Comparison of ENCODE assay signal across 19 mouse cellular contexts in genomic region chr2:164108501-164108900, GRCm38 (mm10). TPM values are rescaled to one million over a fixed set of nuclear protein-coding genes. Genes with fewer than 3 reads are reported as not detected.
A peak's percentile ranks its signal among the peaks of the same experiment; 100 is the strongest.
DNase-seq lines count a peak whose midpoint lies in the region; ATAC-seq and TF ChIP-seq lines count a peak whose summit lies in the region.
"Had no signal": no experiment of that assay in that cellular context is flagged by ENCODE, and none has a peak within 500 bp of the region (broad histone marks: within the 10 kb centered on the region; RNA-seq: fewer than 3 reads in every experiment).

No protein-coding gene starts in this region.

- H3K4me1 ChIP-seq in embryonic facial prominence, embryonic 11.5 days (ENCODE audit: control insufficient read depth, insufficient read depth, low read length), result no peaks in the 10 kb centered on the region
- H3K4me1 ChIP-seq in embryonic facial prominence, embryonic 10.5 days, result 0 out of 2 replicates have a peak, but pooled peaks cover 2% of the 10 kb centered on the region
- H3K4me1 ChIP-seq in heart, embryonic 13.5 days, result peaks cover 30% of the 10 kb centered on the region
- peaks cover 26% of the 10 kb centered on the region for H3K4me1 ChIP-seq in limb, embryonic 14.5 days (ENCODE audit: control insufficient read depth, insufficient read depth, low read length)

- no peaks in the 10 kb centered on the region; the same call in 1 of the 2 replicates for H3K36me3 ChIP-seq in embryonic facial prominence, embryonic 11.5 days (replicated peaks; ENCODE audit: control insufficient read depth, insufficient read depth, low read depth, low read length)
- peaks cover 66% of the 10 kb centered on the region for H3K36me3 ChIP-seq in embryonic facial prominence, embryonic 10.5 days (replicated peaks)
- H3K36me3 ChIP-seq in heart, embryonic 13.5 days, result peaks cover 43% of the 10 kb centered on the region
- peaks cover 18% of the 10 kb centered on the region; the same call in 1 of the 2 replicates for H3K36me3 ChIP-seq in limb, embryonic 14.5 days (ENCODE audit: control insufficient read depth, insufficient read depth, low read length)

- 61% methylated on average over 4 of the region's 4 CpGs for WGBS in embryonic facial prominence, embryonic 11.5 days
- WGBS in embryonic facial prominence, embryonic 10.5 days, result 73% methylated on average over 4 of the region's 4 CpGs
- 48% methylated on average over 4 of the region's 4 CpGs for WGBS in heart, embryonic 13.5 days
- WGBS in limb, embryonic 14.5 days, result 37% methylated on average over 4 of the region's 4 CpGs

- ATAC-seq in embryonic facial prominence, embryonic 11.5 days (replicated peaks; ENCODE audit: insufficient number of reproducible peaks, low FRiP score, low TSS enrichment, low read depth), result no peak
- no peak for ATAC-seq in heart, embryonic 13.5 days (ENCODE audit: extremely low read depth, insufficient number of reproducible peaks, low FRiP score, low TSS enrichment)
- ATAC-seq in limb, embryonic 14.5 days (ENCODE audit: low FRiP score, low read depth), result peak; percentile 61
- ATAC-seq in activated CD4-positive, CD25-positive, alpha-beta regulatory T cell, adult 4 months, result no peak
- ATAC-seq in erythroid progenitor cell, adult 5-6 weeks (replicated peaks; ENCODE audit: low FRiP score, poor library complexity, severe bottlenecking), result no peak
- ATAC-seq: hindbrain, embryonic 16.5 days had no signal

- H3K4me3 ChIP-seq in embryonic facial prominence, embryonic 11.5 days (ENCODE audit: low read depth, low read length), result no peak overlapping the region
- no peak overlapping the region for H3K4me3 ChIP-seq in embryonic facial prominence, embryonic 10.5 days
- H3K4me3 ChIP-seq in heart, embryonic 13.5 days, result no peak overlapping the region
- no peak overlapping the region for H3K4me3 ChIP-seq in limb, embryonic 14.5 days (replicated peaks; ENCODE audit: low read length)
- H3K4me3 ChIP-seq: erythroblast, embryonic 14.5 days; megakaryocyte, embryonic 14.5 days had no signal

- H3K4me2 ChIP-seq in embryonic facial prominence, embryonic 11.5 days (ENCODE audit: low read depth, low read length), result no peak overlapping the region
- H3K4me2 ChIP-seq in heart, embryonic 13.5 days, result no peak overlapping the region
- H3K4me2 ChIP-seq in limb, embryonic 14.5 days (replicated peaks; ENCODE audit: low read depth, low read length, severe bottlenecking), result no peak overlapping the region

- H3K27ac ChIP-seq in embryonic facial prominence, embryonic 11.5 days (replicated peaks; ENCODE audit: low read depth, low read length), result no peak overlapping the region
- H3K27ac ChIP-seq in embryonic facial prominence, embryonic 10.5 days (replicated peaks), result no peak overlapping the region
- H3K27ac ChIP-seq in heart, embryonic 13.5 days (replicated peaks), result peak overlapping the region; percentile 50
- 0 out of 2 replicates have a peak overlapping the region, but pooled peaks have one; percentile 16 for H3K27ac ChIP-seq in limb, embryonic 14.5 days (replicated peaks; ENCODE audit: low read depth, low read length)
- H3K27ac ChIP-seq: kidney, postnatal 0 days; liver, embryonic 14.5 days had no signal

- no peak for TF ChIP-seq POLR2A in limb, embryonic 14.5 days (IDR thresholded peaks at IDR 0.05; ENCODE audit: borderline replicate concordance, extremely low read depth, insufficient read depth, insufficient read length)

- H3K9me3 ChIP-seq in embryonic facial prominence, embryonic 11.5 days (replicated peaks; ENCODE audit: control insufficient read depth, low read length), result no peaks in the 10 kb centered on the region
- H3K9me3 ChIP-seq in embryonic facial prominence, embryonic 10.5 days, result no peaks in the 10 kb centered on the region
- no peaks in the 10 kb centered on the region for H3K9me3 ChIP-seq in heart, embryonic 13.5 days
- H3K9me3 ChIP-seq in limb, embryonic 14.5 days (ENCODE audit: control insufficient read depth, low read length), result no peaks in the 10 kb centered on the region
- H3K9me3 ChIP-seq: megakaryocyte, embryonic 14.5 days had no signal

- DNase-seq in embryonic facial prominence, embryonic 11.5 days (ENCODE audit: low spot score), result peak; percentile 7
- no peak for DNase-seq in embryonic facial prominence, embryonic 10.5 days (ENCODE audit: low spot score)
- no peak for DNase-seq in heart, adult 9 months (ENCODE audit: low spot score in 2 of 2)
- peak; percentile 63 for DNase-seq in ZHBTc4 (ENCODE audit: low read depth, low spot score)
- peak; percentile 21 for DNase-seq in limb, embryonic 14.5 days (ENCODE audit: low spot score)
- DNase-seq: adrenal gland, postnatal 36 days; cerebellum, adult 8-10 months; gastrocnemius, postnatal 36 days; kidney, adult 11 months; right cerebral cortex, postnatal 25 days; thymus, postnatal 36 days had no signal

- no peak overlapping the region for H3K9ac ChIP-seq in embryonic facial prominence, embryonic 11.5 days (replicated peaks; ENCODE audit: low read length)
- H3K9ac ChIP-seq in heart, embryonic 13.5 days, result peak overlapping the region; percentile 2; the same call in 1 of the 2 replicates
- no peak overlapping the region for H3K9ac ChIP-seq in limb, embryonic 14.5 days (ENCODE audit: low read depth, low read length, severe bottlenecking)
- H3K9ac ChIP-seq: liver, embryonic 14.5 days had no signal

- H3K27me3 ChIP-seq in embryonic facial prominence, embryonic 11.5 days (ENCODE audit: control insufficient read depth, insufficient read depth, low read length), result no peaks in the 10 kb centered on the region
- no peaks in the 10 kb centered on the region for H3K27me3 ChIP-seq in embryonic facial prominence, embryonic 10.5 days (replicated peaks; ENCODE audit: low read depth, poor library complexity, severe bottlenecking)
- H3K27me3 ChIP-seq in heart, embryonic 13.5 days (replicated peaks), result no peaks in the 10 kb centered on the region
- H3K27me3 ChIP-seq in limb, embryonic 14.5 days (ENCODE audit: control insufficient read depth, insufficient read depth, low read length), result no peaks in the 10 kb centered on the region
- H3K27me3 ChIP-seq: megakaryocyte, embryonic 14.5 days had no signal

RNA-seq across cellular contexts. Expression of gene Tomm34, which starts 37.5 kb away (rescaled TPM):
- 60.5 and 61.0 TPM in 2 replicates for polyA plus RNA-seq in embryonic facial prominence, embryonic 11.5 days (2014; fragmentation: Nextera tagmentation; extraction: Ambion mirVana)
- 68.1 and 71.9 TPM in 2 replicates for polyA plus RNA-seq in embryonic facial prominence, embryonic 10.5 days (2016; fragmentation: Nextera tagmentation; extraction: Ambion mirVana)
- 52.7 and 53.9 TPM in 2 replicates for polyA plus RNA-seq in heart, embryonic 13.5 days (2015; fragmentation: Nextera tagmentation; extraction: Ambion mirVana)
- 39.1 and 42.9 TPM in 2 replicates for polyA plus RNA-seq in limb, embryonic 14.5 days (2012; rRNA removed)
- polyA plus RNA-seq in limb, embryonic 14.5 days (2014; fragmentation: Nextera tagmentation; extraction: Ambion mirVana), result 50.1 and 53.5 TPM in 2 replicates
- 100 to 1,000 TPM; 109 to 114 TPM for polyA plus RNA-seq in activated CD4-positive, CD25-positive, alpha-beta regulatory T cell, adult 4 months (2017; shearing (Covaris generic))
- total RNA-seq in erythroid progenitor cell, adult 5-6 weeks (2015; ENCODE audit: low replicate concordance), result 17.3 and 21.8 TPM in 2 replicates
- 9.9 and 10.2 TPM in 2 replicates for total RNA-seq in erythroid progenitor cell, adult 5-6 weeks (2017; ENCODE audit: low replicate concordance)

RNA-seq across cellular contexts. Expression of gene Stk4, which starts 38.4 kb away (rescaled TPM):
- polyA plus RNA-seq in embryonic facial prominence, embryonic 11.5 days (2014; fragmentation: Nextera tagmentation; extraction: Ambion mirVana), result 26.5 and 31.4 TPM in 2 replicates
- 33.1 and 34.8 TPM in 2 replicates for polyA plus RNA-seq in embryonic facial prominence, embryonic 10.5 days (2016; fragmentation: Nextera tagmentation; extraction: Ambion mirVana)
- 14.0 and 14.2 TPM in 2 replicates for polyA plus RNA-seq in heart, embryonic 13.5 days (2015; fragmentation: Nextera tagmentation; extraction: Ambion mirVana)
- 16.1 and 16.8 TPM in 2 replicates for polyA plus RNA-seq in limb, embryonic 14.5 days (2012; rRNA removed)
- polyA plus RNA-seq in limb, embryonic 14.5 days (2014; fragmentation: Nextera tagmentation; extraction: Ambion mirVana), result 23.2 and 25.5 TPM in 2 replicates
- polyA plus RNA-seq in activated CD4-positive, CD25-positive, alpha-beta regulatory T cell, adult 4 months (2017; shearing (Covaris generic)), result 100 to 1,000 TPM; 188 to 203 TPM
- 58.7 and 62.5 TPM in 2 replicates for total RNA-seq in erythroid progenitor cell, adult 5-6 weeks (2015; ENCODE audit: low replicate concordance)
- 40.8 and 74.2 TPM in 2 replicates for total RNA-seq in erythroid progenitor cell, adult 5-6 weeks (2017; ENCODE audit: low replicate concordance)

Comparison
In these comparisons a context has a peak if more than half of its experiments do, and no peak if none do; other contexts are left out.
1. DNase-seq: peak in embryonic facial prominence, embryonic 11.5 days (single experiment), ZHBTc4 (single experiment) and limb, embryonic 14.5 days (single experiment); none in embryonic facial prominence, embryonic 10.5 days (single experiment) and heart, adult 9 months (0 of 2).
2. H3K27ac ChIP-seq: peak in heart, embryonic 13.5 days (single experiment) and limb, embryonic 14.5 days (single experiment); none in embryonic facial prominence, embryonic 11.5 days (single experiment) and embryonic facial prominence, embryonic 10.5 days (single experiment).